Comparison of ENCODE assay signal across 24 mouse cellular contexts in genomic region chr11:106060549-106060948, GRCm38 (mm10). TPM values are rescaled to one million over a fixed set of nuclear protein-coding genes. Genes with fewer than 3 reads are reported as not detected.
DNase-seq lines count a peak whose midpoint lies in the region; TF ChIP-seq lines count a peak whose summit lies in the region.
"Had no signal": no experiment of that assay in that cellular context is flagged by ENCODE, and none has a peak within 500 bp of the region (broad histone marks: within the 10 kb centered on the region; RNA-seq: fewer than 3 reads in every experiment).

No protein-coding gene starts in this region.

- no peak overlapping the region for H3K4me3 ChIP-seq in MEL (ENCODE audit: control insufficient read depth in 1 of 2, insufficient read depth in 1 of 2, low read depth in 2 of 2, low read length in 2 of 2)

- no peaks in the 10 kb centered on the region for H3K79me2 ChIP-seq in MEL (ENCODE audit: control insufficient read depth, insufficient read depth, low read length, poor library complexity)

- H3K27me3 ChIP-seq in MEL (ENCODE audit: control insufficient read depth in 1 of 2, insufficient read depth in 2 of 2, low read length in 2 of 2): no peaks in the 10 kb centered on the region
- H3K27me3 ChIP-seq: CH12.LX, Patski had no signal

- TF ChIP-seq RAD21 in MEL (IDR thresholded peaks at IDR 0.05; ENCODE audit: low read depth, low read length): no peak; the same call in 1 of the 2 replicates

- TF ChIP-seq CTCF in MEL (IDR thresholded peaks at IDR 0.05 in 2 of 3, conservative IDR thresholded peaks at IDR 0.05 in 1 of 3; ENCODE audit: control insufficient read depth in 1 of 3, insufficient read depth in 1 of 3, low read depth in 2 of 3, low read length in 3 of 3, poor library complexity in 1 of 3, severe bottlenecking in 1 of 3): no peak

- no peak overlapping the region for H3K27ac ChIP-seq in MEL (ENCODE audit: control insufficient read depth, low read depth, low read length)

- H3K9ac ChIP-seq in MEL (ENCODE audit: control insufficient read depth, low read depth, low read length, poor library complexity, severe bottlenecking): no peak overlapping the region

- peaks cover 29 to 34% of the 10 kb centered on the region in 2 experiments for H3K4me1 ChIP-seq in MEL (ENCODE audit: control insufficient read depth in 1 of 2, insufficient read depth in 2 of 2, low read length in 2 of 2)

- H3K9me3 ChIP-seq in MEL (replicated peaks; ENCODE audit: insufficient read depth, low read length): no peaks in the 10 kb centered on the region
- H3K9me3 ChIP-seq: G1E had no signal

- peak; percentile 19 for DNase-seq in 3T3-L1 (ENCODE audit: low read depth, low spot score)
- DNase-seq in 416B (ENCODE audit: low read depth): peak; percentile 58
- DNase-seq in MEL (ENCODE audit: low read depth, low spot score): peak; percentile 44
- no peak for DNase-seq in spleen, adult 12 weeks (ENCODE audit: low spot score)
- no peak for DNase-seq in cerebellum, adult 9-10 months
- no peak for DNase-seq in retina, postnatal 1 day
- DNase-seq: adrenal gland, adult 2 months; adrenal gland, adult 8-10 months; adrenal gland, postnatal 10 days; adrenal gland, postnatal 14 days; adrenal gland, postnatal 25 days; adrenal gland, postnatal 36 days; B cell, adult 2 months; cerebellum, adult 11 months; cerebellum, adult 11-12 months; cerebellum, adult 18-20 months; cerebellum, adult 2 months; cerebellum, adult 8-10 months; cerebellum, adult 9-11 months had no signal

- TF ChIP-seq EP300 in MEL (IDR thresholded peaks at IDR 0.05; ENCODE audit: low read depth in 1 of 2, low read length in 2 of 2): peak; percentile 66 to 79

- peaks cover 18 to 39% of the 10 kb centered on the region in 2 experiments for H3K36me3 ChIP-seq in MEL (ENCODE audit: control insufficient read depth in 1 of 2, insufficient read depth in 2 of 2, low read length in 2 of 2)

- TF ChIP-seq POLR2A in MEL (IDR thresholded peaks at IDR 0.05; ENCODE audit: control insufficient read depth in 1 of 2, insufficient read depth in 1 of 2, low read depth in 1 of 2, low read length in 2 of 2, poor library complexity in 1 of 2): no peak

TF ChIP-seq in MEL, 35 proteins besides CTCF, POLR2A, EP300 and RAD21:
- TF ChIP-seq USF2 (IDR thresholded peaks at IDR 0.05; ENCODE audit: borderline replicate concordance in 1 of 2, insufficient read depth in 1 of 2, low read depth in 1 of 2, low read length in 2 of 2) (no peak), BHLHE40 (IDR thresholded peaks at IDR 0.05; ENCODE audit: borderline replicate concordance, low read depth, low read length) (peak; percentile 56; the same call in 1 of the 2 replicates), ZNF384 (IDR thresholded peaks at IDR 0.05; ENCODE audit: low read depth, low read length) (no peak), TBP (IDR thresholded peaks at IDR 0.05; ENCODE audit: low read depth, low read length) (no peak), UBTF (IDR thresholded peaks at IDR 0.05; ENCODE audit: borderline replicate concordance, insufficient read depth, low read depth, low read length) (no peak), NRF1 (IDR thresholded peaks at IDR 0.05; ENCODE audit: insufficient read depth, low read depth, low read length, poor library complexity, severe bottlenecking) (no peak), JUND (IDR thresholded peaks at IDR 0.05; ENCODE audit: low read depth, low read length) (0 out of 2 replicates have a peak, but pooled peaks have one; percentile 8), POLR2AphosphoS2 (IDR thresholded peaks at IDR 0.05; ENCODE audit: low read length) (no peak), CHD1 (IDR thresholded peaks at IDR 0.05; ENCODE audit: low read depth, low read length) (0 out of 2 replicates have a peak, but pooled peaks have one; percentile 4), NELFE (IDR thresholded peaks at IDR 0.05; ENCODE audit: low read depth, low read length) (no peak), ZMIZ1 (IDR thresholded peaks at IDR 0.05; ENCODE audit: low read depth, low read length) (0 out of 2 replicates have a peak, but pooled peaks have one; percentile 6), USF1 (IDR thresholded peaks at IDR 0.05; ENCODE audit: low read depth, low read length) (no peak), ZC3H11A (IDR thresholded peaks at IDR 0.05; ENCODE audit: low read depth, low read length) (no peak), E2F4 (IDR thresholded peaks at IDR 0.05; ENCODE audit: borderline replicate concordance, low read depth, low read length) (no peak), GABPA (IDR thresholded peaks at IDR 0.05; ENCODE audit: low read depth, low read length) (no peak), ETS1 (IDR thresholded peaks at IDR 0.05; ENCODE audit: low read depth, low read length) (peak; percentile 59), ZKSCAN1 (IDR thresholded peaks at IDR 0.05; ENCODE audit: low read depth, low read length) (no peak), MXI1 (IDR thresholded peaks at IDR 0.05; ENCODE audit: low read depth, low read length) (no peak; the same call in 1 of the 2 replicates), MAX (IDR thresholded peaks at IDR 0.05; ENCODE audit: low read length) (no peak), ELF1 (IDR thresholded peaks at IDR 0.05; ENCODE audit: low read depth, low read length) (no peak), TAL1 (IDR thresholded peaks at IDR 0.05; ENCODE audit: low read length) (no peak), KAT2A (conservative IDR thresholded peaks at IDR 0.05; ENCODE audit: low read depth, low read length) (no peak), SMC3 (IDR thresholded peaks at IDR 0.05; ENCODE audit: low read depth, low read length) (no peak), CHD2 (IDR thresholded peaks at IDR 0.05; ENCODE audit: low read length) (no peak), MYB (IDR thresholded peaks at IDR 0.05; ENCODE audit: low read depth, low read length) (no peak), GATA1 (IDR thresholded peaks at IDR 0.05; ENCODE audit: low read depth, low read length) (peak; percentile 56; the same call in 1 of the 2 replicates), SIN3A (IDR thresholded peaks at IDR 0.05; ENCODE audit: low read length) (peak; percentile 37; the same call in 1 of the 2 replicates), TCF12 (IDR thresholded peaks at IDR 0.05; ENCODE audit: low read depth, low read length) (peak; percentile 58), MEF2A (IDR thresholded peaks at IDR 0.05; ENCODE audit: extremely low read depth, insufficient replicate concordance, low read depth, low read length, poor library complexity, severe bottlenecking) (no peak), MAFK (IDR thresholded peaks at IDR 0.05; ENCODE audit: borderline replicate concordance, low read depth, low read length) (0 out of 2 replicates have a peak, but pooled peaks have one; percentile 10), MAZ (IDR thresholded peaks at IDR 0.05; ENCODE audit: low read depth, low read length) (no peak), HCFC1 (IDR thresholded peaks at IDR 0.05; ENCODE audit: low read depth, low read length) (no peak), POLR2AphosphoS5 (IDR thresholded peaks at IDR 0.05; ENCODE audit: borderline replicate concordance, low read depth, low read length) (no peak), RCOR1 (IDR thresholded peaks at IDR 0.05; ENCODE audit: low read depth, low read length) (peak; percentile 40; the same call in 1 of the 2 replicates), MYC (IDR thresholded peaks at IDR 0.05; ENCODE audit: low read depth, low read length) (no peak)

RNA-seq across cellular contexts. Expression of gene Taco1, which starts 5.3 kb away (rescaled TPM):
- total RNA-seq in MEL (2012; rRNA removed): 33.3 and 35.0 TPM in 2 replicates
- polyA plus RNA-seq in MEL (2012; ENCODE audit: insufficient read depth in 1 of 2, insufficient read length in 2 of 2, low read depth in 1 of 2, low replicate concordance in 2 of 2, missing spikeins in 1 of 2): 10 to 100 TPM in 1 of 2 experiments, not detected in 1; 33.1 TPM

RNA-seq across cellular contexts. Expression of gene Map3k3, which starts 23.9 kb away (rescaled TPM):
- total RNA-seq in MEL (2012; rRNA removed): 10.5 and 14.6 TPM in 2 replicates
- 10 to 100 TPM in 1 of 2 experiments, not detected in 1; 14.3 TPM for polyA plus RNA-seq in MEL (2012; ENCODE audit: insufficient read depth in 1 of 2, insufficient read length in 2 of 2, low read depth in 1 of 2, low replicate concordance in 2 of 2, missing spikeins in 1 of 2)

RNA-seq across cellular contexts. Expression of gene Dcaf7, which starts 23.9 kb away (rescaled TPM):
- total RNA-seq in MEL (2012; rRNA removed): 77.4 and 86.9 TPM in 2 replicates
- polyA plus RNA-seq in MEL (2012; ENCODE audit: insufficient read depth in 1 of 2, insufficient read length in 2 of 2, low read depth in 1 of 2, low replicate concordance in 2 of 2, missing spikeins in 1 of 2): 10 to 100 TPM; 65.5 to 88.2 TPM

RNA-seq across cellular contexts. Expression of gene Kcnh6, which starts 52.6 kb away (rescaled TPM):
- total RNA-seq in MEL (2012; rRNA removed): 0.04 TPM in 1 of 2 replicates, not detected in the other
- polyA plus RNA-seq in MEL (2012; ENCODE audit: insufficient read depth in 1 of 2, insufficient read length in 2 of 2, low read depth in 1 of 2, low replicate concordance in 2 of 2, missing spikeins in 1 of 2): under 1 TPM in 1 of 2 experiments, not detected in 1; 0.07 TPM
- total RNA-seq: G1E had no signal
- polyA plus RNA-seq: activated CD4-positive, CD25-positive, alpha-beta regulatory T cell, adult 4 months; C2C12; G1E; Patski had no signal

Comparison
In these comparisons a context has a peak if more than half of its experiments do, and no peak if none do; other contexts are left out.
1. DNase-seq: peak in 3T3-L1 (single experiment), 416B (single experiment) and MEL (single experiment); none in spleen, adult 12 weeks (single experiment), cerebellum, adult 9-10 months (single experiment) and retina, postnatal 1 day (single experiment).